Mouse (Mus musculus) embryonic facial prominence, embryonic 11.5 days (tissue): ENCODE measurements around the gene Rab13. TPM values are rescaled to one million over a fixed set of nuclear protein-coding genes. Genes with fewer than 3 reads are reported as not detected.
A peak's percentile ranks its signal among the peaks of the same experiment; 100 is the strongest.

Experiments used
- ATAC-seq: fragments of 200-750 bp; cut with Nextera tagmentation; replicated peaks from 2 replicates; pipeline ENCODE4 v1.8.0; 2017; ENCODE audit warnings: low read depth; ENCODE audit not compliant: insufficient number of reproducible peaks, low FRiP score, low TSS enrichment
- DNase-seq: peaks from one replicate; pipeline ENCODE4 v3.0.0-alpha.2; 2015; ENCODE audit warnings: low spot score
- H3K27ac ChIP-seq: fragments of 300-500 bp; sonication (generic); replicated peaks from 2 replicates; pipeline ENCODE4 v1.5.1; 2014; ENCODE audit warnings: mild to moderate bottlenecking, low read depth, low read length, control low read depth
- H3K27me3 ChIP-seq: fragments of 300-500 bp; sonication (generic); 2 replicates; pipeline ENCODE4 v1.6.1; 2014; ENCODE audit warnings: mild to moderate bottlenecking, low read length, moderate library complexity, mixed read lengths; ENCODE audit not compliant: control insufficient read depth, insufficient read depth
- H3K36me3 ChIP-seq: fragments of 300-500 bp; sonication (generic); replicated peaks from 2 replicates; pipeline ENCODE4 v1.6.1; 2014; ENCODE audit warnings: low read depth, mild to moderate bottlenecking, low read length, moderate library complexity, mixed read lengths; ENCODE audit not compliant: control insufficient read depth, insufficient read depth
- H3K4me1 ChIP-seq: fragments of 300-500 bp; sonication (generic); 2 replicates; pipeline ENCODE4 v1.6.1; 2014; ENCODE audit warnings: low read length, mixed read lengths; ENCODE audit not compliant: control insufficient read depth, insufficient read depth
- H3K4me2 ChIP-seq: fragments of 300-500 bp; sonication (generic); 2 replicates; pipeline ENCODE4 v1.6.1; 2014; ENCODE audit warnings: low read depth, mild to moderate bottlenecking, control low read depth, low read length, moderate library complexity
- H3K4me3 ChIP-seq: fragments of 300-500 bp; sonication (generic); 2 replicates; pipeline ENCODE4 v1.5.1; 2014; ENCODE audit warnings: low read depth, low read length, control low read depth
- H3K9ac ChIP-seq: fragments of 300-500 bp; sonication (generic); replicated peaks from 2 replicates; pipeline ENCODE4 v1.6.1; 2014; ENCODE audit warnings: mild to moderate bottlenecking, control low read depth, low read length
- H3K9me3 ChIP-seq: fragments of 300-500 bp; sonication (generic); replicated peaks from 2 replicates; pipeline ENCODE4 v1.6.1; 2016; ENCODE audit warnings: mild to moderate bottlenecking, low read length, inconsistent platforms, mixed read lengths; ENCODE audit not compliant: control insufficient read depth
- WGBS: fragments of 180-500 bp; shearing (Covaris S2); extraction: QIAGEN DNeasy Blood & Tissue Kit; methylation state at CpG from one replicate; pipeline ENCODE4 v1.1.7; 2014; 5-methylcytosine and 5-hydroxymethylcytosine counted together
- polyA plus RNA-seq: library from polyadenylated mRNA; unstranded; fragments of >200 nt; fragmentation: Nextera tagmentation; extraction: Ambion mirVana; gene quantifications from 2 replicates; pipeline ENCODE4 v1.2.1, GENCODE M21; 2014

Gene Rab13
- polyA plus RNA-seq, 1 experiment from 2014 or later: 14.7 TPM

- peak overlapping the region; percentile 84 for H3K4me2 ChIP-seq
- ATAC-seq (no peak), DNase-seq (no peak)
- H3K4me3 ChIP-seq: peak overlapping the region; percentile 78
- peak overlapping the region; percentile 84 for H3K9ac ChIP-seq
- peaks cover 5% of the 10 kb centered on the region; the same call in 1 of the 2 replicates for H3K4me1 ChIP-seq
- H3K9me3 ChIP-seq: no peaks in the 10 kb centered on the region
- no peaks in the 10 kb centered on the region for H3K27me3 ChIP-seq
- H3K36me3 ChIP-seq: 0 out of 2 replicates have a peak, but pooled peaks cover 2% of the 10 kb centered on the region
- 17% methylated on average over 2 of the region's 2 CpGs for WGBS
- no peak overlapping the region for H3K27ac ChIP-seq
Measured at GRCm38 (mm10) chr3:90255194-90255565, 41.7 kb downstream of the Rab13 start.

- H3K9ac ChIP-seq: no peak overlapping the region
- H3K36me3 ChIP-seq: peaks cover 4% of the 10 kb centered on the region; the same call in 1 of the 2 replicates
- ATAC-seq (no peak), DNase-seq (no peak)
- H3K27ac ChIP-seq: no peak overlapping the region
- no peaks in the 10 kb centered on the region for H3K9me3 ChIP-seq
- no peak overlapping the region for H3K4me2 ChIP-seq
- H3K4me3 ChIP-seq: no peak overlapping the region
- no peaks in the 10 kb centered on the region for H3K27me3 ChIP-seq
- WGBS: 92% methylated on average over 14 of the region's 14 CpGs
- H3K4me1 ChIP-seq: peaks cover 5% of the 10 kb centered on the region; the same call in 1 of the 2 replicates
Measured at GRCm38 (mm10) chr3:90255784-90256353, 42.4 kb downstream of the Rab13 start.

- H3K27me3 ChIP-seq: no peaks in the 10 kb centered on the region
- H3K27ac ChIP-seq: no peak overlapping the region
- peaks cover 4% of the 10 kb centered on the region; the same call in 1 of the 2 replicates for H3K36me3 ChIP-seq
- H3K4me2 ChIP-seq: no peak overlapping the region
- ATAC-seq (no peak), DNase-seq (no peak)
- H3K4me1 ChIP-seq: peaks cover 5% of the 10 kb centered on the region; the same call in 1 of the 2 replicates
- WGBS: 94% methylated on average over 19 of the region's 19 CpGs
- no peaks in the 10 kb centered on the region for H3K9me3 ChIP-seq
- H3K9ac ChIP-seq: no peak overlapping the region
- no peak overlapping the region for H3K4me3 ChIP-seq
Measured at GRCm38 (mm10) chr3:90256731-90257530, 43.4 kb downstream of the Rab13 start.

GRCm38 (mm10) chr3:90258521-90258920, 45.0 kb downstream of the Rab13 start:
- Histone ChIP-seq H3K4me3 (no peak overlapping the region), H3K27ac (no peak overlapping the region), H3K4me2 (no peak overlapping the region), H3K9ac (no peak overlapping the region), H3K9me3 (no peaks in the 10 kb centered on the region), H3K27me3 (no peaks in the 10 kb centered on the region), H3K4me1 (peaks cover 5% of the 10 kb centered on the region; the same call in 1 of the 2 replicates), H3K36me3 (peaks cover 8% of the 10 kb centered on the region; the same call in 1 of the 2 replicates)
- 92% methylated on average over 4 of the region's 4 CpGs for WGBS
- no peak for ATAC-seq
- no peak for DNase-seq

- H3K36me3 ChIP-seq: peaks cover 8% of the 10 kb centered on the region; the same call in 1 of the 2 replicates
Measured at GRCm38 (mm10) chr3:90263121-90263771, 49.8 kb downstream of the Rab13 start.

GRCm38 (mm10) chr3:90264687-90265033, 51.2 kb downstream of the Rab13 start:
- Histone ChIP-seq H3K4me2 (no peak overlapping the region; the same call in 1 of the 2 replicates), H3K9me3 (no peaks in the 10 kb centered on the region), H3K27me3 (no peaks in the 10 kb centered on the region), H3K4me1 (no peaks in the 10 kb centered on the region; the same call in 1 of the 2 replicates), H3K9ac (no peak overlapping the region; the same call in 1 of the 2 replicates), H3K4me3 (peak overlapping the region; percentile 70), H3K27ac (peak overlapping the region; percentile 94; the same call in 1 of the 2 replicates), H3K36me3 (peaks cover 6% of the 10 kb centered on the region; the same call in 1 of the 2 replicates)
- DNase-seq (no peak), ATAC-seq (no peak)
- WGBS: 34% methylated on average over 10 of the region's 10 CpGs

More at GRCm38 (mm10) chr3:90263121-90263771, 49.8 kb downstream of the Rab13 start:
- DNase-seq (no peak), ATAC-seq (no peak)
- 80% methylated on average over 5 of the region's 5 CpGs for whole genome bisulfite sequencing
- Histone ChIP-seq H3K9ac (no peak overlapping the region), H3K4me2 (no peak overlapping the region), H3K4me3 (no peak overlapping the region), H3K4me1 (no peaks in the 10 kb centered on the region; the same call in 1 of the 2 replicates), H3K9me3 (no peaks in the 10 kb centered on the region), H3K27me3 (no peaks in the 10 kb centered on the region), H3K27ac (no peak overlapping the region)

- DNase-seq: peak; percentile 84
- H3K4me1 ChIP-seq: no peaks in the 10 kb centered on the region; the same call in 1 of the 2 replicates
- peak within 1 kb of the TSS; percentile 88 for H3K4me2 ChIP-seq
- peaks cover 6% of the 10 kb centered on the region; the same call in 1 of the 2 replicates for H3K36me3 ChIP-seq
- whole genome bisulfite sequencing: under 1% methylated on average over 63 of the region's 87 CpGs
- peak within 1 kb of the TSS; percentile 94 for H3K27ac ChIP-seq
- H3K4me3 ChIP-seq: peak within 1 kb of the TSS; percentile 70
- ATAC-seq: peak; percentile 88
- no peaks in the 10 kb centered on the region for H3K27me3 ChIP-seq
- H3K9ac ChIP-seq: peak within 1 kb of the TSS; percentile 90
- H3K9me3 ChIP-seq: no peaks in the 10 kb centered on the region
Measured at GRCm38 (mm10) chr3:90265034-90265931, 51.8 kb downstream of the Rab13 start, which contains the start of gene Dennd4b. Gene Dennd4b, plus strand, starts transcription at chr3:90265185.
